Comparison of ENCODE assay signal across 8 mouse cellular contexts in genomic region chr9:96530674-96531081, GRCm38 (mm10). TPM values are rescaled to one million over a fixed set of nuclear protein-coding genes. Genes with fewer than 3 reads are reported as not detected.
DNase-seq lines count a peak whose midpoint lies in the region.

No protein-coding gene starts in this region.

- peak; percentile 28 to 65 for DNase-seq in adrenal gland, adult (ENCODE audit: inconsistent age in 2 of 2, low spot score in 1 of 2)
- no peak for DNase-seq in adrenal gland, adult 8-10 months
- DNase-seq in left cerebral cortex, postnatal 4 days, result peak; percentile 47
- DNase-seq in left cerebral cortex, adult 11 months (ENCODE audit: low spot score), result no peak
- DNase-seq in kidney, adult 18-20 months, result peak; percentile 45
- peak; percentile 41 to 67 for DNase-seq in lung, postnatal 4 days
- DNase-seq in ovary, postnatal 10 days (ENCODE audit: low spot score), result no peak
- DNase-seq in frontal cortex, postnatal 14 days (ENCODE audit: low spot score in 2 of 2), result no peak

- intact Hi-C loops in left cerebral cortex, postnatal 4 days (cut with DNase I), result no loop called here

RNA-seq across cellular contexts. Expression of gene Gm28729, which starts 5.6 kb away (rescaled TPM):
- under 1 TPM in 1 of 4 experiments, not detected in 3; 0.13 TPM for total RNA-seq in adrenal gland, adult 8-10 months (2022)
- total RNA-seq in left cerebral cortex, postnatal 4 days (2021), result under 1 TPM in 1 of 2 experiments, not detected in 1; 0.18 TPM

RNA-seq across cellular contexts. Expression of gene Rnf7, which starts 52.2 kb away (rescaled TPM):
- total RNA-seq in adrenal gland, adult 8-10 months (2022), result 10 to 100 TPM; 71.2 to 80.5 (median 77.9) TPM
- total RNA-seq in left cerebral cortex, postnatal 4 days (2021), result 10 to 100 TPM; 51.5 to 53.2 TPM

Comparison
In these comparisons a context has a peak if more than half of its experiments do, and no peak if none do; other contexts are left out.
1. DNase-seq: peak in adrenal gland, adult (2 of 2), left cerebral cortex, postnatal 4 days (single experiment), kidney, adult 18-20 months (single experiment) and lung, postnatal 4 days (2 of 2); none in adrenal gland, adult 8-10 months (single experiment), left cerebral cortex, adult 11 months (single experiment), ovary, postnatal 10 days (single experiment) and frontal cortex, postnatal 14 days (0 of 2).